Mouse (Mus musculus): Measurements from ENCODE around the gene Klra8.
"Not testable (repeated sequence)": the region's sequence is repeated elsewhere in the genome, so short reads cannot be mapped to it uniquely, and the experiment has no call there.

Gene Klra8

GRCm38 (mm10) chr6:130129798-130130197 is at the start of gene Klra8:
Gene Klra8, minus strand, starts transcription at chr6:130129898.
- not testable (repeated sequence) for ATAC-seq (ENCODE audit: insufficient number of reproducible peaks, low FRiP score, low TSS enrichment)

GRCm38 (mm10) chr6:130110485-130110884 is 19.2 kb downstream of the Klra8 start:
- no peak for ATAC-seq (ENCODE audit: insufficient number of reproducible peaks, low FRiP score, low TSS enrichment)

- not testable (repeated sequence) for ATAC-seq (ENCODE audit: insufficient number of reproducible peaks, low FRiP score, low TSS enrichment)
These were observed 27.0 kb downstream of the Klra8 start for GRCm38 (mm10) chr6:130102743-130103142.

DNA sequence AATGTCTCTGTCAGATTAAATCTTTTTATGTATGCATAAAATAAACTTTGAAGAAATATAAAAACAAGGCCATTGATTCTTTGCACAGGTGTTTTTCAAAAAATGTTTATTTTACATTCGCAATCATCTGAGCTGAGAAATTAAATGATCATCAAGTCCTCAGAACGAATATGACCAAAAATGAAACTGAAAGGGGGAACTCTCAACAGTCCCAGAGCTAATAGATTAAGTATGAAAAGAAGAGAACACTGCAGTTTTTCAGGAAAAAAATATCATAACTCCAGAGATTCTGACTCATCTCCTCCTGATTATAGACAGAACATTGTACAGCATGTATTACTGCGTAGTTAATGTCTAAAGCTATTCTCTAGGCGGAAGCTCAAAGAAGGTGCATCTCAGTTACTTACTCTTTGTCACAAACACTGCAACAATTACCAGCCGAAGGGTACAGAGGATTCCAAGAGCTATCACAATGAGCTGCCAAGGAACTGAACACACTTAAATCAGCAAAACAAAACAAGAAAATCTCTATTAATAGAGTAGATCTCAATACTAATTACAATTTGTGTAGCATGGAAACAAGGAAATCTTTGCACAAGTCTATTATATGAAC is 37.3 kb downstream of the Klra8 start:
- no peak for ATAC-seq (ENCODE audit: insufficient number of reproducible peaks, low FRiP score, low TSS enrichment)

GRCm38 (mm10) chr6:130067171-130067570 is 62.5 kb downstream of the Klra8 start, which contains the start of gene Klra4:
Gene Klra4, minus strand, starts transcription at chr6:130067271.
- ATAC-seq (ENCODE audit: insufficient number of reproducible peaks, low FRiP score, low TSS enrichment) = not testable (repeated sequence)
